Mouse (Mus musculus): ENCODE measurements around the gene Pif1. TPM values are rescaled to one million over a fixed set of nuclear protein-coding genes. Genes with fewer than 3 reads are reported as not detected.
A peak's percentile ranks its signal among the peaks of the same experiment; 100 is the strongest.

Pif1 gene
- 3.8 and 4.4 TPM in 2 replicates for polyA plus RNA-seq (2012; ENCODE audit: insufficient read depth, insufficient read length, missing spikeins)

DNA sequence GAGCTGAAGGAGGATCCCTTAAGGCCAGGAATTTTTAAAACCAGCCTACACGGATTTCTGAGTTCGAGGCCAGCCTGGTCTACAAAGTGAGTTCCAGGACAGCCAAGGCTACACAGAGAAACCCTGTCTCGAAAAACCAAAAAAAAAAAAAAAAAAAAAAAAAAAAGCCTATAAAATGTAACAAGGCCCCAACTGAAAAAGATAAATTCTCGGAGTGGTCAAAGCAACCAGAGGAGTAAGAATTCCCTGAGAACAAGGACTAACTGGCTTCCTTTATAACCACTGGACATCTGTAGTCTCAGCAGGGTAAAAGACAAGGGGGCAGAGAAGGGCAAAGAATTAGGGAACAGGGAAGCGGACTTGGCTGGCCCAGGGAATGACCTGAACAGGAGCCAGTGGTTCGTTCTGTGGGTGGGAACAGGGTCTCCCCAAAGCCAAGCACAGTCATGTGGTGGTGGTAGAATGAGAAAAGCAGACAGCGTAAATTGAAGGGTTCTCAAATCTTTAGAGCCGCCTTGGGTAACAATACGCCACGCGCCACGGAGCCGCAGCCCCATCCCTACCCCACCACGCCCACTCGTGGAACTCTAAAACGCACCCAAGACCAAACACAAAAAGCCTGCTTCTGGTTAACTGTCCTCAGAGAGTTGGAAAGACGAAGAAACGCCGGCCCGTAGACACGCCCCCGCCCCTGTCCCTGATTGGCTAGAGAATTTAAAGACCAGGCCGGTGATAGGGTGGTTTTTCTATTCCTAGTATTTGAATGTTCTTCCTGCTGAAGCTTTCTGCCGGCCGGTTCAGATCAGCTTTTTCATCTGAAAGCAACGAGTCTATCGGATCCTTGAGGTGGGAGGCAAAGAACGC lies at the start of gene Pif1:
Pif1 (plus strand) TSS at position 755 of the 864 bp plus-strand sequence.
- Histone ChIP-seq H3K4me3 (ENCODE audit: insufficient read depth, low read length) (peak within 1 kb of the TSS; percentile 64), H3K27ac (ENCODE audit: insufficient read depth, low read depth, low read length) (peak within 1 kb of the TSS; percentile 21; the same call in 1 of the 2 replicates), H3K4me1 (ENCODE audit: control insufficient read depth, insufficient read depth, low read length) (peaks cover 7% of the 10 kb centered on the region)
- TF ChIP-seq CTCF (IDR thresholded peaks at IDR 0.05; ENCODE audit: low read depth, low read length): no peak
- no peak for TF ChIP-seq POLR2A (IDR thresholded peaks at IDR 0.05; ENCODE audit: borderline replicate concordance, low read depth, low read length)

DNA sequence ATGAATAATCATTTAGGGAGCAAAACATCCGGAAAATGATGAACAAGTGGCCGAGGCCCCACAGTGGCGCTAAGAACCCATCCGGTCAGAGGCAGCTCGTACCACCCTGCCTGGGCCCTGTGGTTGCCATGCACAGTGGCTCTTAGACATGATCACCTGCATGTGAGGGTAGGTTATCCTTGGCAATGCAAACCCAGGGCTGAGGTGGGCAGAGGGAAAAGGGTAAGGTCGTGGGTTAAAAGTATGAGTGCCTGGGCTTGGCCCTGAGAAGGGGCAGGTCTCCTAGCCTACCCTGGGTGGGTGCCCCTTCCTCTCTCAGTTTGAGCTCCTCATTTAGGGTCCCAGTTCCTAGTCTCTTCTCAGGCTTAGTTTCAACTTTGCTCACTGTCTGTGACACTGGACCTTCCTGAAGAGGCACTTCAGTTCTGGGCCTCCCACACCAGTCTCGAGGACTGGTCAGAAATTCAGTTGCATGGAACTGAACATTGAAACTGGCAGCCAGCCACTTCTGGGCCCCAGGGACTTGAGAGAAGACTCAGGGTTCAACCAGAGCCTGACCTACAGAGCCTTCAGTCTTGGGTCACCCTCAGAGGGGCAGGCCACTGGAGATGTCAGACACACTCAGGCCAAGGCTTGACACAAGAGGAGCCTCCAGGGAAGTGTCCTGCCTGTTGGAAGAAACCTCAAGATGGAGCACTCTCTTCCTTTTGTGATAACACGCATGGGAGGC lies 48.9 kb upstream of the Pif1 start:
- Histone ChIP-seq H3K27ac (ENCODE audit: insufficient read depth, low read depth, low read length) (peak overlapping the region; percentile 72), H3K4me3 (ENCODE audit: insufficient read depth, low read length) (no peak overlapping the region), H3K4me1 (ENCODE audit: control insufficient read depth, insufficient read depth, low read length) (peaks cover 81% of the 10 kb centered on the region)
- TF ChIP-seq CTCF (IDR thresholded peaks at IDR 0.05; ENCODE audit: low read depth, low read length) (no peak), POLR2A (IDR thresholded peaks at IDR 0.05; ENCODE audit: borderline replicate concordance, low read depth, low read length) (no peak)

DNA sequence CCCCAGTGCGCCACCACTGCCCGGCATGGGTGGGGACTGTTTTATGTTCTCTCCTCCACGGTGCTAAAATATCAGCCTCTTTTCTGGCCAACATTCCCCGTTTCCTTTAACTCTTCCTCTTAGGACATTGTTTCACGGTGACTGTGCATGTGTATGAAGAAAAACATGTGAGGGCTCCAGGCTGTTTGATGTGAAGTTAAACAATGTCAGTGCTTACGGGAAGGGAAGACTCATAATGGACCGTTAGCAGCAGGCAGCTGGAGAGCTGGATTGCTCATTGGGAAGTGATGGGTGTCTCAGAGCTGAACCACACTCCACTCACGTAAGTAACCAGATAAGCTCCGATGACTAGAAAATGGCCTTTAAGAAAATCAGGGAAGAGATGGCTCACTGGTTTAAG lies 47.3 kb upstream of the Pif1 start:
- TF ChIP-seq CTCF (IDR thresholded peaks at IDR 0.05; ENCODE audit: low read depth, low read length) (no peak), POLR2A (IDR thresholded peaks at IDR 0.05; ENCODE audit: borderline replicate concordance, low read depth, low read length) (no peak)
- peak overlapping the region; percentile 100 for H3K27ac ChIP-seq (ENCODE audit: insufficient read depth, low read depth, low read length)
- H3K4me3 ChIP-seq (ENCODE audit: insufficient read depth, low read length): no peak overlapping the region
- H3K4me1 ChIP-seq (ENCODE audit: control insufficient read depth, insufficient read depth, low read length): peaks cover 78% of the 10 kb centered on the region

DNA sequence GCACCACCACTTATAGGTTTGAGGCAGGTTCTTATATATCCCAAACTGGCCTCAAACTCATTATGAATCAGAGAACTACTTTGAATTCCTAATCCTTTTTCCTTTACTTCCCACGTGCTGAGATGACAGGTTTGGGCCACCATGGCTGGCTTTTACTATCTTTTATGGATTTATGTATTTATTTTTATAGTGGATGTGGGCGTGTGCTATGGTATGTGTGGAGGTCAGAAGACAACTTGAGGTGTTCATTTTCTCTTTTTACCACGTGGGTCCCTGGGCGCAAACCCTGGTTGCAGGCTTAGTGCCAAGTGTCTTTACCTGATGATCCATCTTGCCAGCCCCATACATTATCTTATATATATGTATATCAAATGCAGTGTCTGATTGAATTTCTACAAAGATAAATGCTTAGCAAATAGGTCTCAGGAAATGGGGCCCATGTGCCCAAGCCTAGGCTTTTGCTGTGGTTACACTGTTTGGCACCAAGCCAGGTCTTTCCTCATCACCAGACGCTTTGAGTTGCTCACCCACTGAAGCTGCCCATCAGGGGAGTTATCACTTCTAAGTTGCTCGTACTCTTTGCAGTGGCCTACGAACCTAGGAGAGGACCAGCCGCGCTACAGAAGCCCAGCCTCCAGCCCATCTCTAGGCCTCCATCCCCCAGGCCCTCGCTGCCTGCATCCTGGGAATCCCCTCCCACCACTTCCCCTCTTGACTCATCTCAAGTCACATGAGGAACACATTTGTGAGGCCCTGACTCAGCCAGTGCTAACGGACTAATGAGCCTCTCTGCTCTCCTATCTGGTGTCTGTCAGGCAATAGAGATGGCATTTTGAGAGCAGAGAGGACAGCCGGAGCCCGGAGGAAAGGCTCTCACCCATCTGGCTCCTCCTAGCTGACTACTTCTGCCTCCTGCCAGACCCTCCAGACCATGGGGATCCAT lies 45.6 kb upstream of the Pif1 start:
- Histone ChIP-seq H3K27ac (ENCODE audit: insufficient read depth, low read depth, low read length) (peak overlapping the region; percentile 100), H3K4me1 (ENCODE audit: control insufficient read depth, insufficient read depth, low read length) (peaks cover 85% of the 10 kb centered on the region), H3K4me3 (ENCODE audit: insufficient read depth, low read length) (peak overlapping the region; percentile 45)
- no peak for TF ChIP-seq POLR2A (IDR thresholded peaks at IDR 0.05; ENCODE audit: borderline replicate concordance, low read depth, low read length)
- no peak for TF ChIP-seq CTCF (IDR thresholded peaks at IDR 0.05; ENCODE audit: low read depth, low read length)

DNA sequence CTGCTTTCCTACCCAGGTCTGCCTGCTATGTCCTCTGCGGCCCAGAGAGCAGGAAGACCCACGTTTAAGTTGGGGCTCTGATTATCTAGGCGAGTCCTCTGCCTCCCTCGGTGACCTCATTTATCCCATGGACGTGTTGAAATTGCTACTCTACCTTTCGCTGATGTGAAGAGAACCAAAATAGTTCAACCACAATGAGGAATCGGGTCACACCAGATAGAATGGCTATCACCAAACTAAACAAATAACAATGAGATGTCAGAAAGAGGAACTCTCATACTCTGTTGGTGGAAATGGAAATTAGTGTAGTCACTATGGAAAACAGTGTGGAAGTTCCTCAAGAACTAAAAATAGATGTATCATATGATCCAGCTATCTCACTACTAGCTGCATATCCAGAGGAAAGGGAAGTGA lies 44.8 kb upstream of the Pif1 start:
- TF ChIP-seq CTCF (IDR thresholded peaks at IDR 0.05; ENCODE audit: low read depth, low read length): no peak
- TF ChIP-seq POLR2A (IDR thresholded peaks at IDR 0.05; ENCODE audit: borderline replicate concordance, low read depth, low read length): no peak
- peak overlapping the region; percentile 100 for H3K27ac ChIP-seq (ENCODE audit: insufficient read depth, low read depth, low read length)
- peaks cover 85% of the 10 kb centered on the region for H3K4me1 ChIP-seq (ENCODE audit: control insufficient read depth, insufficient read depth, low read length)
- peak overlapping the region; percentile 45 for H3K4me3 ChIP-seq (ENCODE audit: insufficient read depth, low read length)

DNA sequence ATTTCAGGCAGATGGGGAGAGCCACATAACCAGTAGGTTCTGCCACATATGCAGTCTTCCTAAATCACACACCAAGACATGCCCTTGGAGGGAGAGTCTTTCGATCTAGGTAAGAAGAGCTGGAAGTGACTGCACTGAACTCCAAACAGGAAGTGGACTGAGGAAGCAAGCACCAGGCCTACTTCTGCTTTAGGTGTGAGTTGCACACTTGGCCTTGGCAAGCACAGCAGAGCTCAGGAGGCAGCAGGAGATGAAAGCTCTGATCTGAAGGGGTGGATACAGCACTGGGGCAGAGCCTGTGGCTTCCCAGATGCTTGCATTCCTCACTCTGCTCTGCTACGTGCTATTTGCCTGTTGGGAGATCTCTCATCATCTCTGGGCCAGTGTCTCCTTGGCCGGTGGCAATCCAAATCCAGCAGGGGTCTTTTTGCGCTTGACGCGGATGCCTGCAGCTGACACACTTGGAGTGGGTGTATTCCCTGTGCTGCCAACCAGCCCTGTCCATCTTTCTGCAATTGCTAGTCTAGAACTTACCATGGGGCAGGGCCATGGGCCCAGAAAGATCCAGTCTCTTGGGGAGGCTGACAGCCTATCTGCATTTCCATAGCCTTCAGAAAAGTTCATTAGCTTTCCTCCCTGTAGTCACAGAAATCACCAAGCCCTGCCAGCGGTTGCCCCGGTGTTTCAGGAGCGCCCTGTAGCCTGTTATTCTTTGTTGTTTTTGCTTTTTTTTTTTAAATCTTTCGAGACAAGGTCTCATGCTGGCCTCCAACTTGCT lies 41.1 kb upstream of the Pif1 start:
- peak overlapping the region; percentile 96 for H3K27ac ChIP-seq (ENCODE audit: insufficient read depth, low read depth, low read length)
- no peak overlapping the region for H3K4me3 ChIP-seq (ENCODE audit: insufficient read depth, low read length)
- no peak for TF ChIP-seq CTCF (IDR thresholded peaks at IDR 0.05; ENCODE audit: low read depth, low read length)
- H3K4me1 ChIP-seq (ENCODE audit: control insufficient read depth, insufficient read depth, low read length): peaks cover 87% of the 10 kb centered on the region

DNA sequence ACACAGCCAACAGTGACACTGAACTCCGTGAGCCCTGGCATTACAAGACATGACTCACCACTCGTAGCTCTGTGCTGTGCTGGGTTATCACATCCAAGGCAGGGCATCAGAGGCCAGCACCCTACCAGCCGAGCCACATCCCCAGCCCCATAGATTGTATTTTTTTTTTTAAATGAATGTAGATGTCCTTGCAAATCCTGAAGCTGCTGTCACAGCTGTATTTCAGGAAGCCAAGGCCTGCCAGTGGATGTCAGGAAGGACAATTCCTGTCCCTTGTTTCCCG lies 40.6 kb upstream of the Pif1 start:
- Histone ChIP-seq H3K4me3 (ENCODE audit: insufficient read depth, low read length) (no peak overlapping the region), H3K4me1 (ENCODE audit: control insufficient read depth, insufficient read depth, low read length) (peaks cover 87% of the 10 kb centered on the region), H3K27ac (ENCODE audit: insufficient read depth, low read depth, low read length) (peak overlapping the region; percentile 96)
- TF ChIP-seq POLR2A (IDR thresholded peaks at IDR 0.05; ENCODE audit: borderline replicate concordance, low read depth, low read length) (no peak), CTCF (IDR thresholded peaks at IDR 0.05; ENCODE audit: low read depth, low read length) (no peak)

DNA sequence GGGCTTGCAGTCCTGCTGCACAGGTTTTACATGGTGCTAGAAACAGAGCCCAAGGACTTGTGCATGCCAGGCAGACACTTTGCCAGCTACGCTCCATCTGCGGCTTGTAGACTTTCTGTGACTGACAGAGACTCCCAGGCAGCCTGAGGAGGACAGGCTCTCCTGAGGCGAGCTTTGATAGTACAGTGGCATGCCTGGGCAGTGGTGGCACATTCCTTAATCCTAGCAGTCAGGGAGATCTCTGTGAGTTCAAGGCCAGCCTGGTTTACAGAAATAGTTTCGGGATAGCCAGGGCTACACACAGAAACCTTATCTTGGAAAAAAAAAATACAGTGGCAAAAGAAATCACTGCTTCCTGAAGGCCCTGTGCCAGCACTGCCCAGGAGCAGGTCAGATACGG lies 39.8 kb upstream of the Pif1 start:
- H3K4me3 ChIP-seq (ENCODE audit: insufficient read depth, low read length): no peak overlapping the region
- H3K4me1 ChIP-seq (ENCODE audit: control insufficient read depth, insufficient read depth, low read length): peaks cover 90% of the 10 kb centered on the region
- H3K27ac ChIP-seq (ENCODE audit: insufficient read depth, low read depth, low read length): peak overlapping the region; percentile 96
- TF ChIP-seq CTCF (IDR thresholded peaks at IDR 0.05; ENCODE audit: low read depth, low read length) (no peak), POLR2A (IDR thresholded peaks at IDR 0.05; ENCODE audit: borderline replicate concordance, low read depth, low read length) (no peak)

DNA sequence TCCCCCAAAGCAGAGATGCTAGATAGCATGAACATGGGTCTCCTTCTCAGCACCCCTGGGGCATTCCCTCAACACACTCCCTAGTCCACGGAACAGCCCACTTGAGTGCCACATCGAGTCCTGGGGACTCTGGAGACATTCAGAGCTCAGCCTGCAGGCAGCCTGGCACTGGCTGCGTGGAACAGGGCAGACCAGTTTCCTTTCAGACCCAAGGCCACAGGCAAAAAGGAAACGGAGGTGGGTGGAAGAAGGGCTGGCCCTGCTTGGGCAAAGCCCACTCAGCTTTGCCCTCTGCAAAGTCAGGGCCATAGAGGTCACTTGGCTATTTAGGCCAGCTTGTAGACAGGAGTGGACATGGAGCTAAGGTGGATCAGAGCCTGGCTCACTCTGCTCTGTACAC lies 39.1 kb upstream of the Pif1 start:
- H3K4me1 ChIP-seq (ENCODE audit: control insufficient read depth, insufficient read depth, low read length): peaks cover 90% of the 10 kb centered on the region
- TF ChIP-seq POLR2A (IDR thresholded peaks at IDR 0.05; ENCODE audit: borderline replicate concordance, low read depth, low read length): no peak
- no peak for TF ChIP-seq CTCF (IDR thresholded peaks at IDR 0.05; ENCODE audit: low read depth, low read length)
- no peak overlapping the region for H3K4me3 ChIP-seq (ENCODE audit: insufficient read depth, low read length)
- peak overlapping the region; percentile 96 for H3K27ac ChIP-seq (ENCODE audit: insufficient read depth, low read depth, low read length)

Data from bone marrow macrophage, adult 2 months (primary cell).